In genomic region chr10:67927718-67928455, GRCm38 (mm10) we compare ENCODE assay signal across 29 mouse cellular contexts. TPM values are rescaled to one million over a fixed set of nuclear protein-coding genes. Genes with fewer than 3 reads are reported as not detected.
DNase-seq lines count a peak whose midpoint lies in the region; ATAC-seq and TF ChIP-seq lines count a peak whose summit lies in the region.
"Had no signal": no experiment of that assay in that cellular context is flagged by ENCODE, and none has a peak within 500 bp of the region (broad histone marks: within the 10 kb centered on the region; RNA-seq: fewer than 3 reads in every experiment).

No protein-coding gene starts in this region.

- no peaks in the 10 kb centered on the region for H3K9me3 ChIP-seq in forebrain, postnatal 0 days (ENCODE audit: low read length)
- H3K9me3 ChIP-seq in forebrain, embryonic 16.5 days (ENCODE audit: control insufficient read depth, low read length) = peaks cover 2% of the 10 kb centered on the region; the same call in 1 of the 2 replicates
- no peaks in the 10 kb centered on the region for H3K9me3 ChIP-seq in CH12.LX (replicated peaks; ENCODE audit: low read length)
- H3K9me3 ChIP-seq in liver, postnatal 0 days (ENCODE audit: low read length) = peaks cover 2% of the 10 kb centered on the region; the same call in 1 of the 2 replicates
- H3K9me3 ChIP-seq: heart, embryonic 12.5 days; kidney, embryonic 15.5 days had no signal

- H3K4me3 ChIP-seq in forebrain, postnatal 0 days (ENCODE audit: low read depth, low read length) = no peak overlapping the region
- no peak overlapping the region for H3K4me3 ChIP-seq in forebrain, embryonic 16.5 days (replicated peaks; ENCODE audit: low read length)
- no peak overlapping the region for H3K4me3 ChIP-seq in layer of hippocampus, adult 2 months
- no peak overlapping the region for H3K4me3 ChIP-seq in CH12.LX (replicated peaks in 1 of 3; ENCODE audit: low read depth in 2 of 3, low read length in 2 of 3, poor library complexity in 1 of 3)
- no peak overlapping the region for H3K4me3 ChIP-seq in liver, postnatal 0 days (ENCODE audit: low read depth, low read length)
- H3K4me3 ChIP-seq: erythroblast, embryonic 14.5 days; heart, adult 2 months; heart, embryonic 12.5 days; kidney, embryonic 15.5 days; liver, embryonic 13.5 days had no signal

- dilution Hi-C loops in CH12.LX (cut with MboI; ENCODE audit: extremely low pct_ligation_motif_present, extremely low pct_unique_long_range_greater_than_20kb, low sequenced_read_pairs) = no loop called here

- peak overlapping the region; percentile 67 for H3K27ac ChIP-seq in forebrain, postnatal 0 days (ENCODE audit: low read depth, low read length)
- no peak overlapping the region for H3K27ac ChIP-seq in forebrain, embryonic 16.5 days (ENCODE audit: low read length)
- H3K27ac ChIP-seq in layer of hippocampus, adult 2 months = peak overlapping the region; percentile 62
- no peak overlapping the region for H3K27ac ChIP-seq in CH12.LX (ENCODE audit: insufficient read depth, low read depth)
- H3K27ac ChIP-seq in liver, postnatal 0 days (ENCODE audit: low read depth) = no peak overlapping the region
- H3K27ac ChIP-seq: heart, adult 2 months; kidney, embryonic 15.5 days; liver, embryonic 13.5 days; macrophage had no signal

- ATAC-seq in forebrain, postnatal 0 days = peak; percentile 77
- no peak for ATAC-seq in forebrain, embryonic 16.5 days
- no peak for ATAC-seq in liver, postnatal 0 days
- ATAC-seq: activated CD4-positive, CD25-positive, alpha-beta regulatory T cell, adult 4 months; CD4-positive, CD25-positive, alpha-beta regulatory T cell, adult 4 months; hindbrain, embryonic 16.5 days had no signal

- DNase-seq in forebrain, postnatal 0 days = peak; percentile 50
- DNase-seq in layer of hippocampus, adult 2 months (ENCODE audit: low spot score in 2 of 2) = peak; percentile 23 to 58
- DNase-seq in layer of hippocampus, postnatal 14 days (ENCODE audit: low spot score in 2 of 2) = no peak
- no peak for DNase-seq in CH12.LX (ENCODE audit: extremely low read depth)
- peak; percentile 55 for DNase-seq in brain, adult 2 months (ENCODE audit: low read depth, low spot score)
- no peak for DNase-seq in liver, postnatal 0 days
- no peak for DNase-seq in thymus, postnatal 14 days
- DNase-seq: adrenal gland, adult 2 months; cerebellum, adult 11 months; cerebellum, adult 9-10 months; gastrocnemius, postnatal 25 days; heart, adult 2 months; kidney, adult 18-20 months; kidney, postnatal 25 days; left cerebral cortex, postnatal 4 days; liver, embryonic 13.5 days; lung, adult 2 months; lung, postnatal 10 days; midbrain, embryonic 14.5 days; thymus, adult 2 months; thymus, postnatal 4 days had no signal

- no peak for TF ChIP-seq CTCF in forebrain, postnatal 0 days (IDR thresholded peaks at IDR 0.05; ENCODE audit: low read depth)
- TF ChIP-seq CTCF in layer of hippocampus, adult 2 months (conservative IDR thresholded peaks at IDR 0.05) = no peak
- no peak for TF ChIP-seq CTCF in CH12.LX (conservative IDR thresholded peaks at IDR 0.05 in 1 of 2, IDR thresholded peaks at IDR 0.05 in 1 of 2; ENCODE audit: low read depth in 2 of 2, low read length in 2 of 2)
- no peak for TF ChIP-seq CTCF in liver, postnatal 0 days (IDR thresholded peaks at IDR 0.05; ENCODE audit: low read depth)

- H3K9ac ChIP-seq in forebrain, postnatal 0 days = 0 out of 2 replicates have a peak overlapping the region, but pooled peaks have one; percentile 10
- no peak overlapping the region for H3K9ac ChIP-seq in forebrain, embryonic 16.5 days (replicated peaks; ENCODE audit: low read depth, low read length)
- no peak overlapping the region for H3K9ac ChIP-seq in CH12.LX (ENCODE audit: insufficient read depth, low read depth)
- H3K9ac ChIP-seq in liver, postnatal 0 days (replicated peaks) = no peak overlapping the region
- H3K9ac ChIP-seq: heart, embryonic 12.5 days; kidney, embryonic 15.5 days; liver, embryonic 13.5 days had no signal

- TF ChIP-seq POLR2A in CH12.LX (IDR thresholded peaks at IDR 0.05; ENCODE audit: low read depth, low read length) = no peak

- no peak for TF ChIP-seq RAD21 in CH12.LX (IDR thresholded peaks at IDR 0.05; ENCODE audit: low read depth, low read length)

- in situ Hi-C loops in CH12.LX (cut with MboI; ENCODE audit: low pct_ligation_motif_present, low pct_unique_long_range_greater_than_20kb, low sequenced_read_pairs) = no loop called here

- no peaks in the 10 kb centered on the region for H3K79me2 ChIP-seq in CH12.LX (replicated peaks; ENCODE audit: control insufficient read depth, extremely low read depth, insufficient read depth, poor library complexity, severe bottlenecking)

- no peaks in the 10 kb centered on the region for H3K36me3 ChIP-seq in forebrain, postnatal 0 days (ENCODE audit: insufficient read depth)
- H3K36me3 ChIP-seq in forebrain, embryonic 16.5 days (ENCODE audit: control insufficient read depth, insufficient read depth) = no peaks in the 10 kb centered on the region
- no peaks in the 10 kb centered on the region for H3K36me3 ChIP-seq in CH12.LX (replicated peaks in 1 of 2; ENCODE audit: control insufficient read depth in 1 of 2, insufficient read depth in 1 of 2, low read length in 1 of 2)
- H3K36me3 ChIP-seq in liver, postnatal 0 days (replicated peaks; ENCODE audit: insufficient read depth, low read length) = no peaks in the 10 kb centered on the region
- H3K36me3 ChIP-seq: heart, embryonic 12.5 days; kidney, embryonic 15.5 days; liver, embryonic 13.5 days had no signal

- H3K4me2 ChIP-seq in forebrain, postnatal 0 days (ENCODE audit: low read depth) = no peak overlapping the region
- H3K4me2 ChIP-seq in forebrain, embryonic 16.5 days (ENCODE audit: low read length) = no peak overlapping the region
- peak overlapping the region; percentile 15; the same call in 1 of the 2 replicates for H3K4me2 ChIP-seq in CH12.LX (ENCODE audit: insufficient read depth, low read depth, poor library complexity, severe bottlenecking)
- H3K4me2 ChIP-seq in liver, postnatal 0 days (ENCODE audit: low read depth, low read length) = no peak overlapping the region
- H3K4me2 ChIP-seq: heart, embryonic 12.5 days; kidney, embryonic 15.5 days; liver, embryonic 13.5 days had no signal

- H3K4me1 ChIP-seq in forebrain, postnatal 0 days (ENCODE audit: insufficient read depth) = no peaks in the 10 kb centered on the region
- H3K4me1 ChIP-seq in forebrain, embryonic 16.5 days (replicated peaks; ENCODE audit: control insufficient read depth, insufficient read depth, low read length) = no peaks in the 10 kb centered on the region
- H3K4me1 ChIP-seq in CH12.LX (ENCODE audit: control insufficient read depth in 1 of 2, insufficient read depth in 2 of 2) = peaks cover 2 to 18% of the 10 kb centered on the region in 2 experiments; a peak in 3 of 4 replicates
- no peaks in the 10 kb centered on the region for H3K4me1 ChIP-seq in liver, postnatal 0 days (ENCODE audit: insufficient read depth)
- H3K4me1 ChIP-seq: heart, embryonic 12.5 days; kidney, embryonic 15.5 days; liver, embryonic 13.5 days had no signal

- no peaks in the 10 kb centered on the region for H3K27me3 ChIP-seq in forebrain, postnatal 0 days (ENCODE audit: insufficient read depth, low read length)
- no peaks in the 10 kb centered on the region for H3K27me3 ChIP-seq in forebrain, embryonic 16.5 days (replicated peaks; ENCODE audit: control insufficient read depth, insufficient read depth, low read length)
- no peaks in the 10 kb centered on the region for H3K27me3 ChIP-seq in CH12.LX (replicated peaks)
- H3K27me3 ChIP-seq in liver, postnatal 0 days (ENCODE audit: insufficient read depth, low read length) = no peaks in the 10 kb centered on the region
- H3K27me3 ChIP-seq: heart, embryonic 12.5 days; kidney, embryonic 15.5 days; liver, embryonic 13.5 days had no signal

- no peak for TF ChIP-seq EP300 in CH12.LX (IDR thresholded peaks at IDR 0.05; ENCODE audit: low read length)
- TF ChIP-seq EP300 in liver, postnatal 0 days (IDR thresholded peaks at IDR 0.05; ENCODE audit: low read depth) = no peak

- 53% methylated on average over 8 of the region's 8 CpGs for WGBS in forebrain, postnatal 0 days
- 69% methylated on average over 8 of the region's 8 CpGs for WGBS in forebrain, embryonic 16.5 days
- WGBS in liver, postnatal 0 days (ENCODE audit: insufficient replicate concordance) = 52% methylated on average over 8 of the region's 8 CpGs

TF ChIP-seq in CH12.LX, 34 proteins besides CTCF, POLR2A, EP300 and RAD21:
- no peak for TF ChIP-seq E2F4 (IDR thresholded peaks at IDR 0.05; ENCODE audit: insufficient replicate concordance, low read depth, low read length)
TF ChIP-seq in CH12.LX: peak in this region for 0.

RNA-seq across cellular contexts. Expression of gene Zfp365, which starts 15.4 kb away (rescaled TPM):
- total RNA-seq in forebrain, postnatal 0 days (2014; rRNA removed) = 21.8 and 24.9 TPM in 2 replicates
- 3.6 and 8.4 TPM in 2 replicates for polyA plus RNA-seq in forebrain, postnatal 0 days (2015; fragmentation: Nextera tagmentation; extraction: Ambion mirVana)
- 3.3 and 4.9 TPM in 2 replicates for polyA plus RNA-seq in forebrain, embryonic 16.5 days (2015; fragmentation: Nextera tagmentation; extraction: Ambion mirVana)
- 100 to 1,000 TPM; 248 to 257 TPM for total RNA-seq in layer of hippocampus, adult 2 months (2021)
- total RNA-seq in layer of hippocampus, postnatal 14 days (2021) = 100 to 1,000 TPM; 138 to 158 TPM
- total RNA-seq in CH12.LX (2012; rRNA removed) (1.2 and 1.3 TPM in 2 replicates), CH12.LX (2014; rRNA removed) (1.0 and 1.2 TPM in 2 replicates)
- polyA plus RNA-seq in CH12.LX (2012; ENCODE audit: insufficient read length, low read depth) = 2.4 and 4.0 TPM in 2 replicates
- 0.04 TPM in 1 of 2 replicates, not detected in the other for polyA plus RNA-seq in liver, postnatal 0 days (2015; fragmentation: Nextera tagmentation; extraction: Ambion mirVana)
- polyA plus RNA-seq: erythroblast, embryonic 14.5 days had no signal

RNA-seq across cellular contexts. Expression of gene Rtkn2, which starts 51.5 kb away (rescaled TPM):
- total RNA-seq in forebrain, postnatal 0 days (2014; rRNA removed) = 4.5 and 4.9 TPM in 2 replicates
- 3.2 and 4.2 TPM in 2 replicates for polyA plus RNA-seq in forebrain, postnatal 0 days (2015; fragmentation: Nextera tagmentation; extraction: Ambion mirVana)
- polyA plus RNA-seq in forebrain, embryonic 16.5 days (2015; fragmentation: Nextera tagmentation; extraction: Ambion mirVana) = 8.1 and 10.0 TPM in 2 replicates
- total RNA-seq in layer of hippocampus, adult 2 months (2021) = 1 to 10 TPM; 4.7 to 5.0 TPM
- 1 to 10 TPM; 4.4 to 5.1 TPM for total RNA-seq in layer of hippocampus, postnatal 14 days (2021)
- total RNA-seq in CH12.LX (2012; rRNA removed) (0.46 and 0.59 TPM in 2 replicates), CH12.LX (2014; rRNA removed) (0.59 and 0.99 TPM in 2 replicates)
- polyA plus RNA-seq in CH12.LX (2012; ENCODE audit: insufficient read length, low read depth) = 0.78 and 0.93 TPM in 2 replicates
- polyA plus RNA-seq in liver, postnatal 0 days (2015; fragmentation: Nextera tagmentation; extraction: Ambion mirVana) = 1.4 TPM in 2 replicates
- polyA plus RNA-seq: adrenal gland, adult 2 months; erythroblast, embryonic 14.5 days had no signal

Comparison
In these comparisons a context has a peak if more than half of its experiments do, and no peak if none do; other contexts are left out.
1. DNase-seq: peak in forebrain, postnatal 0 days (single experiment), layer of hippocampus, adult 2 months (2 of 2) and brain, adult 2 months (single experiment); none in layer of hippocampus, postnatal 14 days (0 of 2), CH12.LX (single experiment), liver, postnatal 0 days (single experiment) and thymus, postnatal 14 days (single experiment).
2. H3K27ac ChIP-seq: peak in forebrain, postnatal 0 days (single experiment) and layer of hippocampus, adult 2 months (single experiment); none in forebrain, embryonic 16.5 days (single experiment), CH12.LX (single experiment) and liver, postnatal 0 days (single experiment).